Mouse (Mus musculus) T-helper 17 cell (primary cell): ENCODE results near the gene Olfr854.

ENCODE experiments used
- in situ Hi-C, 2 experiments: fragments of 300-600 bp; cut with MboI, MseI; formaldehyde crosslinking; loops; 1 replicate in 1 of 2; 2 replicates in 1 of 2; pipeline ENCODE4 v1.15.1; 2025; ENCODE audit warnings: high pct_unique_total_duplicates in 2 of 2

Olfr854 gene

DNA sequence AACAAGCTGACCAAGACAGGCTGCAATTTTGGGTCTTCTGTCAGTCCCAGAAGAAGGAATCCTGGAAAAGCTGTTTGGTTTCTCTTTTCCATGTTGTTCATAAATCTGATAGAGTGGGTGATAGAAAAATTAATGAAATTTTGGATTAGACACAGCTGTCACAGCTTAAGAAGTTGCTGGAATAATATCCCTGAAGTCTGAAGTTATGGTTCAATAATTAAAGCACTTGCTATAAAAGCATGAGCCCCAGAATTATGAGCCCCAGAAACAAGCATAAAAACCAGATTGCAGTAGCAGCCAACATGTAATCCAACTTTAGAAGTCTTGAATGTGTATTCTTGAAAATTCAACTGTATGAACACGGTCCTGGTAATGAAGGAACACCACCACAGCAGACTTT, at the start of gene Olfr854:
Gene Olfr854, minus strand, starts transcription at position 101 of the 400 bp plus-strand sequence.
- in situ Hi-C loops: no loop called here

DNA sequence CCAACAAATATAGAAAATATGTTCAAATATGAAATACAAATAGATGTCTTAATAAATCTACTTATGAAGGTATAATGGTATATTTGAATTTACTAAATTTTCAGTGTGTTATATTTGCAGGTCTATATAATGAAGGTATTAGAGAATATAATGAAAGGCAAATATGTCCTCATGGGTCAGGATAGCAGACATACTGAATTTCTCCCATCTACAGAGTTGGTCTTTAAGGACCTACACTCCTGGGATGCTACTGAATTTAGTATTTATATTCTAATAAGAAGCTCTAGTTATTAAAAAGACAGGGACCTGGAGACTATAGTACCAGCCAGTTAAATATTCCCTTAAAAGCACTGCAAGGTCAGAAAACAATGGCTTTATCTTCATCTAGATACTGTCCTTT, 15.1 kb upstream of the Olfr854 start, which contains the start of gene Olfr855:
Gene Olfr855, plus strand, starts transcription at position 301 of the 400 bp plus-strand sequence.
- in situ Hi-C loops: no loop called here

DNA sequence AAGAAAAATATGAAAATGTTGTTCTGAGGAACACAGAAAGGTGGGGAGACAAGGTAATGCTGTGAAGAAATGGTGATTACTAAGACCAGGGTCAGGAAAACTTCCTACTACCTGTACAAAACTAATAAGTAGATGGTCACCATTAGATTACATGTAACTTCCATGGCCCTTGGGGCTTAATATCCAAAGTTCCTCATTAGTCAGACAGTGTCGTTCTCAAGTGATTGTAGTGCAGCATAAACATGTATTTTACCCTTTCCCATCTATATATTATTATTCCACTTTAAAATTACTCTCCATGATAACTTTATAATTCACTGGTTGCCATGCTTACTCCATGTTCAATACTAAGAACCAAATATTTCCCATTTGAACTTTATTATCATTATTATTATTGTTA, 26.2 kb downstream of the Olfr854 start, which contains the start of gene Olfr853:
Gene Olfr853, minus strand, starts transcription at position 101 of the 400 bp plus-strand sequence.
- in situ Hi-C loops: no loop called here
